Mouse (Mus musculus) liver, embryonic 14.5 days (tissue): ENCODE data around the gene Lrrc3c.

Source experiments
- CTCF ChIP-seq: IDR thresholded peaks from 2 replicates; pipeline ENCODE4 v1.5.1; 2016; ENCODE audit warnings: antibody characterized with exemption, low read depth, control low read depth
- EP300 ChIP-seq: IDR thresholded peaks from 2 replicates; pipeline ENCODE4 v1.6.1; 2016; ENCODE audit warnings: antibody characterized with exemption, low read depth

DNA sequence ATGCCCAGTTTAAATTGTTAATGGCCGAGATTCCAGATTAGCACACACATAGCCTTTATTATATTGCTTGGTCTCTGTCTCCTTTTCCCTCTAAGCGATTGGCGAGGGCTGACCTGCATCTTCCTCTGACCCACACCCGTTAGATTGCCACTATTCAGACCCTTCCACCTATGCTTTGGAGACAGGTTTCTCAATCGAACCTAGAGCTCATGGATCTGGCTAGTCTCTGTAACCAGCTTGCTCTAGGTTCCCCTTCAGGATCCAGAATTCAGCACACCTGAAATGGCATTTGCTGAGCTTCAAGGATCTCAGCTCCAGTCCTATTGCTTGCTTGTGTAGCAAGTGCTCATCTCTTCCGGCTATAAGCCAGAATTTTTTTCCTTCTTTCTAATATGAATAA lies 28.6 kb upstream of the Lrrc3c start:
- no peak for TF ChIP-seq CTCF
- TF ChIP-seq EP300 = no peak
